Mouse (Mus musculus) skeletal muscle tissue, postnatal 0 days (tissue): ENCODE measurements around the gene Traf4. TPM values are rescaled to one million over a fixed set of nuclear protein-coding genes. Genes with fewer than 3 reads are reported as not detected.

Source experiments
- microRNA-seq, 2 experiments: library from miRNA; unstranded; fragments of <30 nt; microRNA quantifications; one replicate each; pipeline ENCODE4; 2016
- polyA plus RNA-seq: library from polyadenylated mRNA; unstranded; fragments of >200 nt; fragmentation: Nextera tagmentation; extraction: Ambion mirVana; gene quantifications from 2 replicates; pipeline ENCODE4 v1.2.1, GENCODE M21; 2015

Traf4 gene
- polyA plus RNA-seq = 30.7 and 34.6 TPM in 2 replicates

DNA sequence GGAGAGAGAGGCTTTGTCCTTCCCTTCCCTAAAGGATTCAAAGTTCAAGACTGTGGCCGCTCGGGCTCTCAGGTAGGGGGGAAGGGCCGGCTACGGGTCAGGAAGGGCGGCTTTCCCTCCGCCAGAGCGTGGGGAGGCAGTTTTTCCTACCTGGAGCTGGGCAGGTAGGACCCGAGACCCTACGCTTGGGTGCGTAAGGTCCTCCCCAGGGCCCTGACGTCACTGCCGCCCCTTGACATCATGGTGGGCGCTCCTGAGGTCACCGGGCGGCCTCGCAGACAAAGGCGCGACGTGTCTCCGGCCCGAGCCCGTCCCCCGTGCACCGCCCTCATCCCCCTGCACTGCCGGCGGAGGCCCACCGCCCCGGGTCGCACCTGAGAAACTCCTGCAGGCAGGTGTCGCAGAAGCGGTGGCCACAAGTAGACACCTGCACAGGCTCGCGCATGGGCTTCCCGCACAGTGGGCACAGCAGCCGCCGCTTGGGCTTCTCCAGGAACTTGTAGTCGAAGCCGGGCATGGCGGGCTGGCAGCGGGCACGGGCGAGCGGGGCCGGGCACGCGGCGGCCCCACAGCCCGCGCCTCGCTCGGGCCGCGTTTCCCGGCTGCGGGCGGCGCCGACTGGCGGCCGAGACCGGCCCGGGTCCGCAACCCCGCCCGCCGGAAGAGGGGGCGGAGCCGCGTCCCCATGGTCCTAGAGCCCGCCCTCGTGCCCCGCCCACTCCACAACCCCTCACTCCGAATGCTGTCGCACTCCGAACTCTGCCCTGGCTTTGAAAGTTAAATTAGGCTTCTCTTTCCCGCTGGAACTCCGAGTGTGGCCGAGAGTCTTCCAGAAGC, at the start of gene Traf4:
TSS of gene Traf4 (minus strand) at position 666 of the 837 bp plus-strand sequence.

DNA sequence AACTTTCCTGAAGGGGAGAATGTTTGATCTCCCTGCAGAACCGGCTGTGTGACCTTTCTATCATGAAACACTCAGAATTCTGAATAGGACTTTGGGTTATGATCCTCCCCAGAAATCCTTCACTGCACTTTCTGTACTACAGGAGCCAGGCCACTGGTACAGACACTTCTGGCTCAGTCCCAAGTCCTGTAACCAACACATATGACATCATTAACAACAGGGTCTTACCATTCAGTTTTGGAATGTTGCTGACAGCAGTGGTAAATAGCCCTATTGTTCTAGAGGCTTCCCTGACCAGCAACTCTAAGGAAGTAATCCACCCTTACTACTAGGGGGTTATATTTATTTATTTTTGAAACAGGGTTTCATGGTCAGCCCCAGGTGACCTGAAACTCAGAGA, 27.7 kb upstream of the Traf4 start, which contains the start of gene Proca1:
TSS of gene Proca1 (plus strand) at position 280 of the 400 bp plus-strand sequence.

DNA sequence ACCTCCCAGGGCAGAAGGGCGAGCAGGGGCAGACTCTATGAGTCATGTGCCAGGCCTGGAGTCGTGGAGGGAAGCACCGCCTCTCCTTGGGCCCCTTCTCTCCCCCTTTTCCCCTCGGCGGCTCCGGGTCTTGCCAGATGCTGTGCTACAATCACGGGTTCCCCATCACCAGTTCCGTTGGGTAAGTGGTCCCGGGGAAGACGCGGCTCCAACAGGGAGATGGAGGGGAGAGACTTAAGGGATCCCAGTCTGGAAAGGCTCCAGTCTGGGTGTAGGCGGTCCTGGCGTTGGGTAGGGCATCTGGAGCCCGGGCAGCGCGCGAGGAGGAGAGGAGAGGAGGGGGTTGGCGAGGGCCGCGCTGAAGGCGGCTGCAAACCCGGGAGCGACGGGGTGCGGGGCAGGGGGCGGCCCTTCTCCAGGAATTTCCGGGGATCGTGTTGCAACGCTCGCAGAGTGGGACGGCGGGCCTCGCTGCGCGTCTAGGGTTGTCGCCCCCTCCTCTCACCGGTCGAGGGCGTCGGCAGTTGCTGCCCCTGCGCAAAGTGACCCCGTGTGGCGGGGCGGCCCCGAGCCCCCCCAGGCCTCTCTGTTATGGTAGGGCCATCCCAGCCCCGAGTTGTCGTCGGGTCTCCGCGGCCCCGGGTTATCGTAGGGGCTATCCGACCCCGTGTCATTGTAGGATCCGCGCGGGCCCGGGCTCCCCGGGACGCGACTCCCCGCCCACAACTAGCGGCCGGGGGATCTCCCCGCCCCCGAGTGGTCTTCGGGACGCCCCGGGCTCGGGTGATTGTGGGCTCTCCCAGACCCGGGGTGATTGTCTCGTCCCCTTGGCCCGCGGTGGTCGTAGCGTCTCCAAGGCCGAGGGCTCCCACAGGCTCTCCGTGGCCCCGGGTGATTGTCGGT, 23.2 kb upstream of the Traf4 start, which contains the start of gene Rab34:
TSS of gene Rab34 (plus strand) at position 100 of the 903 bp plus-strand sequence.

DNA sequence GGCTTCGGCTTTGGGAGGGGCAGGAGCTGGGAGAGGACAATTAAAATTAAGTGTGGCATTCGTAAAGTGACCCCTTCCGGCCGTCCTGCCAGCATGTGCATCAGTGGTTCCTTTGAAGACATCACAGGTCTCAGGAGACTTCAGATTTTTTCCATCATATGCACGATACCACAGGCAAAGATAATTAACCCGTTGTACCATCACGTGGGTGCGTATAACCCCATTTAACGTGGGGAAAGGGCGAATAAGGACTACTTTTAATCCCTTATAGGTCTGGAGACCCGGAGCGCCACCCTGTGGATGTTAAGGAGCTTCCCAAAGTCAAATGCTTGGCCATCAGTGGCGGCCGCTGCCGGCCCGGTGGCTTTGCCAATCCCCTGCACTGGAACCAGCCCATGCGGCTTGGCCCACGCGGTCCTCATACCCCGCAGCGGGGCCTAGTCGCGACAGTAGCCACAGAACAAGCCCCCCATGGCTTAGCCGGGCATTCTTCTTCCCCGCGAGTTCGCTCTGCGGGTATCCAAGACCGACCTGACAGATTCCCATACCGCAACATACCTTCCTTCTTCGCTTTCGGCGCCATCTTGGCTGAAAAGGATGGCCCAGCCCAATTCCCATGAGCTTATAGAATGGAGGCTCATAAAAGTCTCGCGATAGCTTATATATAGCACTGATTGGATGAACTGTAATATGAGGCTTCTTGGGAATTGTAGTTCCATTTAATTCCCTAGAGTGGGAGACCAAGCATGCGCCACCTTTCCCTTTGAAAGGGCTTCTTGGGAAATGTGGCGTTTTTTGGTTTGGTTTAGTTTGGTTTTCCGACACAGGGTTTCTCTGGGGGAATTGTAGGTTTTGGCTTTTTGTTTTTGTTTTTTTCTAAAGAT, 17.8 kb upstream of the Traf4 start, which contains the start of gene Rpl23a:
TSS of gene Rpl23a (minus strand) at position 624 of the 884 bp plus-strand sequence.

DNA sequence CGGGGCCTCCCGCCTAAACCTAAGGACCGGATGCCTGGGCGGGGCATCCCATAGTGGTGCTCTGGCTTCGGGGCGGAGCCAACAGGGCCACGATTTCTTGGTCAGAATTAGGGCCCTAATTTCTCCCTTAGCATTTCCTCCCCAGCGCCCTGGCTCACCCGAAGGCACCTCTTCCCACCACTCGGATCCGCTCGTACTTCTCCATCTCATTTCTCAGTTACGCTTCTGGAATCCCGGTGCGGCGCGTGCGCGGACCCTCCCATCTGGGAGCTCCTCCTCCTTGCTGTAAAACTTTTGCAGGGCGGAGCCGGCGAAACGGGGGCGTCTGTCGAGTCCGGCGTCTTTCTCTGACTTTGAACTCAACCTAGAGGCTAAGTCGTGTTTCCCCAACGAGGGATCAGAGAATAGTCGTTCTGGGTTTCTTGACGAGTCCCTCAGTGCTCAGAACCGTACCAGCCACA, 11.0 kb upstream of the Traf4 start, which contains the start of the genes Nek8 and Tlcd1:
TSS of gene Nek8 (minus strand) at position 274 of the 461 bp plus-strand sequence.
TSS of gene Tlcd1 (plus strand) at position 310 of the 461 bp plus-strand sequence.

Small RNA genes lying within 50 kb of the gene (microRNA-seq; reads per million reads assigned to microRNA genes)
- 0.10 to 0.42 reads per million in 2 experiments for gene Mir7653

Other genes starting within 250 kb of the Traf4 start
- 0.14 and 0.22 TPM in 2 replicates for gene Sez6, start 234.8 kb downstream of the Traf4 start, polyA plus RNA-seq
- 5.3 and 6.7 TPM in 2 replicates for gene Phf12, start 182.8 kb downstream of the Traf4 start, polyA plus RNA-seq
- gene Dhrs13, start 133.3 kb downstream of the Traf4 start, polyA plus RNA-seq = 8.0 and 8.3 TPM in 2 replicates
- 58.3 and 63.6 TPM in 2 replicates for gene Flot2, start 127.7 kb downstream of the Traf4 start, polyA plus RNA-seq
- gene Eral1, start 85.2 kb downstream of the Traf4 start, polyA plus RNA-seq = 20.3 and 21.2 TPM in 2 replicates
- gene Fam222b, start 70.9 kb downstream of the Traf4 start, polyA plus RNA-seq = 5.8 and 6.6 TPM in 2 replicates
- gene Nek8, start 11.1 kb upstream of the Traf4 start, polyA plus RNA-seq = 6.9 and 7.1 TPM in 2 replicates
- 13.1 and 22.3 TPM in 2 replicates for gene Tlcd1, start 11.1 kb upstream of the Traf4 start, polyA plus RNA-seq
- gene Rpl23a, start 18.0 kb upstream of the Traf4 start, polyA plus RNA-seq = 975 and 1,027 TPM in 2 replicates
- gene Rab34, start 22.8 kb upstream of the Traf4 start, polyA plus RNA-seq = 48.1 and 67.0 TPM in 2 replicates
- gene Proca1, start 27.8 kb upstream of the Traf4 start, polyA plus RNA-seq = 1.5 and 5.8 TPM in 2 replicates
- gene Sdf2, start 80.2 kb upstream of the Traf4 start, polyA plus RNA-seq = 61.6 and 66.7 TPM in 2 replicates
- 11.2 and 12.2 TPM in 2 replicates for gene Supt6, start 80.4 kb upstream of the Traf4 start, polyA plus RNA-seq
- gene 2610507B11Rik, start 96.2 kb upstream of the Traf4 start, polyA plus RNA-seq = 46.6 and 58.7 TPM in 2 replicates
- 0.09 TPM in 1 of 2 replicates, not detected in the other for gene BC030499, start 125.3 kb upstream of the Traf4 start, polyA plus RNA-seq
- 6.5 and 6.9 TPM in 2 replicates for gene Spag5, start 135.9 kb upstream of the Traf4 start, polyA plus RNA-seq
- 3.1 and 3.3 TPM in 2 replicates for gene Aldoc, start 157.4 kb upstream of the Traf4 start, polyA plus RNA-seq
- 26.4 and 29.1 TPM in 2 replicates for gene Pigs, start 162.8 kb upstream of the Traf4 start, polyA plus RNA-seq
- 13.8 and 21.2 TPM in 2 replicates for gene Unc119, start 177.9 kb upstream of the Traf4 start, polyA plus RNA-seq
- gene Foxn1, start 221.0 kb upstream of the Traf4 start, polyA plus RNA-seq = 0.06 TPM in 1 of 2 replicates, not detected in the other